Mouse (Mus musculus): ENCODE data around the gene Unc45a.

Gene Unc45a

GRCm38 (mm10) chr7:80340793-80341192 lies at the start of gene Unc45a:
Gene Unc45a, minus strand, starts transcription at chr7:80341005.
- 2% methylated on average over 11 of the region's 11 CpGs for WGBS

- WGBS = 47% methylated on average over 33 of the region's 33 CpGs
Measured at GRCm38 (mm10) chr7:80387633-80388543, 47.1 kb upstream of the Unc45a start, which contains the start of gene Fes. Gene Fes, minus strand, starts transcription at chr7:80387946.

GRCm38 (mm10) chr7:80387033-80387632 lies 46.3 kb upstream of the Unc45a start:
- WGBS = 64% methylated on average over 17 of the region's 17 CpGs

GRCm38 (mm10) chr7:80386235-80386930 lies 45.6 kb upstream of the Unc45a start:
- WGBS = 42% methylated on average over 18 of the region's 18 CpGs

GRCm38 (mm10) chr7:80382919-80383318 lies 42.1 kb upstream of the Unc45a start:
- WGBS = 82% methylated on average over 11 of the region's 11 CpGs

- WGBS = 60% methylated on average over 13 of the region's 13 CpGs
Measured at GRCm38 (mm10) chr7:80379531-80379930, 38.7 kb upstream of the Unc45a start.

- WGBS = 33% methylated on average over 6 of the region's 6 CpGs
Measured at GRCm38 (mm10) chr7:80377471-80377870, 36.7 kb upstream of the Unc45a start.

- 56% methylated on average over 10 of the region's 10 CpGs for WGBS
Measured at GRCm38 (mm10) chr7:80376192-80376591, 35.4 kb upstream of the Unc45a start.

GRCm38 (mm10) chr7:80375376-80376039 lies 34.7 kb upstream of the Unc45a start:
- WGBS = 90% methylated on average over 9 of the region's 9 CpGs

GRCm38 (mm10) chr7:80374733-80375132 lies 33.9 kb upstream of the Unc45a start:
- 99% methylated on average over 3 of the region's 3 CpGs for WGBS

- WGBS = 66% methylated on average over 3 of the region's 3 CpGs
Measured at GRCm38 (mm10) chr7:80374280-80374679, 33.5 kb upstream of the Unc45a start.

GRCm38 (mm10) chr7:80373850-80374249 lies 33.0 kb upstream of the Unc45a start:
- 69% methylated on average over 12 of the region's 12 CpGs for WGBS

- 88% methylated on average over 4 of the region's 4 CpGs for WGBS
Measured at GRCm38 (mm10) chr7:80373352-80373751, 32.5 kb upstream of the Unc45a start.

- WGBS = 76% methylated on average over 2 of the region's 2 CpGs
Measured at GRCm38 (mm10) chr7:80372667-80373066, 31.9 kb upstream of the Unc45a start.

- 84% methylated on average over 3 of the region's 3 CpGs for WGBS
Measured at GRCm38 (mm10) chr7:80372166-80372565, 31.4 kb upstream of the Unc45a start.

- WGBS = under 1% methylated on average over 86 of the region's 86 CpGs
Measured at GRCm38 (mm10) chr7:80371041-80371751, 30.4 kb upstream of the Unc45a start, which contains the start of gene Man2a2. Gene Man2a2, minus strand, starts transcription at chr7:80371375.

GRCm38 (mm10) chr7:80370649-80371040 lies 29.8 kb upstream of the Unc45a start:
- WGBS = 1% methylated on average over 31 of the region's 31 CpGs

- 20% methylated on average over 4 of the region's 4 CpGs for WGBS
Measured at GRCm38 (mm10) chr7:80369967-80370431, 29.2 kb upstream of the Unc45a start.

- 43% methylated on average over 5 of the region's 5 CpGs for WGBS
Measured at GRCm38 (mm10) chr7:80369461-80369860, 28.7 kb upstream of the Unc45a start.

GRCm38 (mm10) chr7:80368635-80369421 lies 28.0 kb upstream of the Unc45a start:
- 66% methylated on average over 20 of the region's 20 CpGs for WGBS

Measured in cerebral cortex, adult 2 months (tissue).